Mouse (Mus musculus) common myeloid progenitor, adult 5-6 weeks (primary cell): ENCODE measurements at regions not wholly inside any gene's neighbourhood (a gene's known extent, or its start where the extent isn't known, plus 50 kb on each side); places are given as distances from the start of the nearest gene placed in this dataset.
A peak's percentile ranks its signal among the peaks of the same experiment; 100 is the strongest.

Source experiments
- ATAC-seq: replicated peaks from 2 replicates; pipeline ENCODE4 v1.8.0; 2016; ENCODE audit warnings: low read depth, mild to moderate bottlenecking, moderate TSS enrichment, inconsistent platforms; ENCODE audit not compliant: poor library complexity, severe bottlenecking

DNA sequence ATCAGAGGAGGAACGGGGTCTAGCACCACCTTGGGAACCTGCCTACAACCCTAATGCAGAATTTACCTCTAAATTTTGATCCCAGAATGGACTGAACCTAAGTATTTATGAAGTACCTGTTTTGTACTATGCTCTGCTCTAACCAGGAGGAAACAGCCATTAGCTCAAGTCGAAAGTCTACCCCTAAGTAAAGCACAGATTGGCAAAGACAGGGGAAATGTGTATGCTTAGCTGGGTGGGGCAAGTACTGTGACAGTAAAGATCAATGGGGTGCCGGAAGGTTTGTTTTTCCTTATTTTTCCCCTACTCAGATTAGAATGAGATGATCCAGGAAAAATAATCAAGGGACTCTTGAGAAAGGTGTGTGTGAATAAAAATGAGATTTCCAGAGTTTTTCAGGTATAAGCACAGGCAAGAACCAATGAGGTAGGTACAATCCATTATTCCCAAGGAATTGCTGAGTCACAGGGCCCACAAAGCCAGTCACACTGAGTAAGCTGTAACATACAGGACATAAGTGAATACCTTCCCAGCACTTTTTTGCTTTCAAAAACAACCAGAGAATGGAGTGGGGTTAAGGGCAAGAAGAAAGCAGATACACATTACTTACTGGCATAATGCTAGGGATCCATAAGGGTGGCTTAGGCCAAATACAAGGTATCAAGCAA is 510.6 kb upstream of the Plxna2 start:
- no peak for ATAC-seq

DNA sequence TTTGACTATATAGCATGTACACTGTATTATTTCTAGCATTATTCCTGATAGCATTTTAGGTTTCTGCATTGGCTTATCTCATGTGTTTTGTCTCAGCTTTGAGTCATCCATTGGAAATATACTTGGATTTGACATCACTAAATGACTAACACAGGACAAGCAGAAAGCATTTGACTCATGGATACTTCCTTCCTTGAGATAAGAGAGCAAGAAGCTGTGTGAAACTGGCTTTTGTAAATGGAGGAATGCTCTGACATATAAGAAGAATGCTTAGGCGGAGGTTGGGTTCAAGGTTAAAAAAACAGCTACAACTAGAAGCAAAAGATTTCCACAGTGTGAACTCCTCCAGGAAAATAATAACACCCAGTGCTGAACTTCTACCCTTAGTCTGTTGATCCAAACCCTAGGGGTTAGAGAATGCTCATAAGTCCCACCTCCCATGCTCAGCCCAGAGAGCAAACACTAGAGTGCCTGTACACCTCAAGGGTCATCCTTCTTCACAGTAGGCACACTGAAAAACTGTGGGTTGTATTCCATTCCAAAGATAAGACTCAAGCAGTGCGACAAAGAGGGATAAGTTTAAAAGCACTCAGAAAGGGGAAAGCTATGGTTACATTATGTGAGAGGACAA is 528.0 kb upstream of the Plxna2 start:
- ATAC-seq = no peak

DNA sequence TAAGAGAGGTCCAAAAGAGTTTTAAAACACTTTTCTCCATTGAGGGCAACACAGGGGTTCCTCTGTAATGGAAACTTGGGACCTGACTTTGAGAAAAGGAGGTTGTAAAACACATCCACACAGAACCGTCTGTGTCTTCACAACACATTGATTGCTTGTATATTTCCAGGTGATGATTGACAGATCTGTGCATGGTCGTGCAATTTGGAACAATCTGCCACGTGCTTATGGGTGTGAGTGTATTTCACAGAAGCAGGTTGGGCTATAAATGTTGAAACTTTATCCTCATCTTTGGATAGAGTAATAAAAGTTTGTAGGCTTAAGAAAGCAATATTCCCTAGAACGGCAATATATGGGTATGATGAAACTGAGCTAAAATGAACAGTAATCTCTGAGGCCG is 559.5 kb upstream of the Plxna2 start:
- no peak for ATAC-seq

DNA sequence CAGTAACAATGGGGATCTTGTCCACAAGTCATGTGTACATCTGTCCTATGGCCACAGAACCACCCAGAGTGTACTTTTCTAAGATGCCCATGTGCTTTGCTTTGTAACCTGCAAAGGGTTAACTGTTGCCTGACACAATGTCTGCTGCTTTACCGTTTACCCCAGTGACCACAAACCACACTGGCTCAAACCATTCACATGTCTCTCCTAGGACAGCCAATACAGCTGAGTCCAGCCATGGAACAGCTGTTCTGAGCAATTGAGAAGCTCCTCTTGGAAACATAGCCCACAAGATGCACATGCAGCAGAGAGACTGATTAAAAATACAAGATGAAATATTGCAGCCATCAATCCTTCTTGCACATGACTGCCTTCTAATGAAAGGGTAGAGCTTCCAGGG is 561.5 kb upstream of the Plxna2 start:
- ATAC-seq = peak; percentile 96

DNA sequence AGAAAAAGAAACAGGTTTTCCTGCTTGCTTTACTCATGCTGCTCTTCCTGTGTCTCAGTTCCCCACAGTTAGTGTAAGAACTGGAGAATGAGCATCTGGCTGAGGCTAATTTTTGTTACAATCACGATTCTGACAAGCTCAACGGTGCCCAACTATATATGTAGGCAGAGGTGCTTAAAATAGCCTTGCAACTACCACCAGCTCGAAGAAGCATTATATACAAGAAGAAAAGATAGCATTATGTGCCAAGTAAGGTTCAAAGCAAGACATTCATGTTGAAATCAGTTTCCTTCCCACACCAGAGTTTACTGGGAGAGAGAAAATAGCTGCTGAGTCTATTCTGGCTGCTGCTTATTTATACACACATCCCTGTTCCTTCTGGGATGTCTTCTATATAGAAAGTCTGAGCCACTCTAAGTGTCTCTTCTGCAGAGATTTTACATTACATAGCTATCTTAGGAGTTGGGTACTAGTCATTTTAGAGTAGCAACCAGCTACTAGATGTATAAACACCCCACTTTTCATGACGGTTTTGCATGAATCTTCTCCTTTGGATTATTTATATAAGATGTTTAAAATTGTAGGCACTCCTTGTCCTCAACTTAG is 568.2 kb upstream of the Plxna2 start:
- no peak for ATAC-seq

DNA sequence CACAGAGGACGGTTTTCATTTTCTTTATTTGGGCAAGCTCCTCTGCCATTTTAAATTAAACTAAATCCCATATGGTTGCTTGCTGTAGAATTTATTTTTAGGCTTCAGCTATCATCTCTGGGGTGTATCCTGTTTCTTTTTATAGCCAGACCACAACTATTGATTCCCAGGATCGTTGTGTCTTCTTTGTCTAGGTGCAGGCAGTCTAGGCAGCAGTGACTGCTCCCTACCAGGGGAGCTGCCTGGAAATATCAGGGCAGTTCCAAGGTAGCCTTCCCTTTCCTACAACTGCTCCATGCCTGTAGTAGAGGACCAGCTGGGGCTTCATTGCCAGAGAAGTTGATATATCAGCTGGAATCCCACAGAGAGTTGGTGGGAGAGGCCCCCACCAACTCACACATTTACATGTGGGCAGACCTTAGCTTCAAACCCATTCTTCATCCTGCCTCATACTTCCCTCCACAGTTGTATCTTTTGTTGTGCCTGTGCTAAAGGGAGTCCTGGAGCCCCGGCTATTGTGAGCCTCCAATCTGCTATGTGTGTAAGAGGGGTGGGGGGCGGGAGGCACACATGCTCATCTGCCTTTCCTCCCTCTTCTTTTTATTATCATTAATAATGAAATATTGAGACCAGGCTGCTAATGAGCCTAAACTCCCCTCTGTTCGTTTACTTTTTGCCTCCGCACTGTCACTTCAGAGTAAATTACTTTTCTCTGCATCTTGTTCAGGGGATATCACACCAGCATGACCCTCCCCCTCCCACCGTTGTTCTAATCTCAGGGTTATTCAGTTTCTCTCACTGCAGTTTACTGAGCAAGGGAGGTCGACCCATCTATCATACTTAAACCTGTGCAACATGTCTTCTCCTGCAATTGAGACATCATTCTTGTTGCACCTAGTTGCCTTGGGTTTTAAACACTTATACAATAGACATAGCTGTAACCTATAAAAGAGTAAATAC is 576.3 kb upstream of the Plxna2 start:
- no peak for ATAC-seq

DNA sequence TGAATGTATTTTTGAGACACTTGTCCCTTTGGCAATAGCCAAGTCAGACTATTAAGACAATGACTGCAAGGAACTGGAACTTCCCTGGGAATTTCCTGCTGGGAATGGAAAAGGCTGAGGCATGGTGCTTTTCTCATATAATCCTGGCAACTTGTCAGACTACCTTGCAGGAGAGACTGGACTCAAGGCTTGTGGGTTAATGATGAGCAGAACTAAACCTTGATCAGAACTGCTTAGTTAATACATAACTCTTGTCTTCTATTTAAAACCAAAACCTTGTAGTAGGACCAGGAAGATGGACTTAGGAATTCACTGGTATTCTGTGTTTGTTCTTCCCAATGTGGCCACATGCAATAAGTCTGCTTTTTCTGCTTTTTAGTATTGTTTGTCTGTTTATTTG is 579.3 kb upstream of the Plxna2 start:
- no peak for ATAC-seq

DNA sequence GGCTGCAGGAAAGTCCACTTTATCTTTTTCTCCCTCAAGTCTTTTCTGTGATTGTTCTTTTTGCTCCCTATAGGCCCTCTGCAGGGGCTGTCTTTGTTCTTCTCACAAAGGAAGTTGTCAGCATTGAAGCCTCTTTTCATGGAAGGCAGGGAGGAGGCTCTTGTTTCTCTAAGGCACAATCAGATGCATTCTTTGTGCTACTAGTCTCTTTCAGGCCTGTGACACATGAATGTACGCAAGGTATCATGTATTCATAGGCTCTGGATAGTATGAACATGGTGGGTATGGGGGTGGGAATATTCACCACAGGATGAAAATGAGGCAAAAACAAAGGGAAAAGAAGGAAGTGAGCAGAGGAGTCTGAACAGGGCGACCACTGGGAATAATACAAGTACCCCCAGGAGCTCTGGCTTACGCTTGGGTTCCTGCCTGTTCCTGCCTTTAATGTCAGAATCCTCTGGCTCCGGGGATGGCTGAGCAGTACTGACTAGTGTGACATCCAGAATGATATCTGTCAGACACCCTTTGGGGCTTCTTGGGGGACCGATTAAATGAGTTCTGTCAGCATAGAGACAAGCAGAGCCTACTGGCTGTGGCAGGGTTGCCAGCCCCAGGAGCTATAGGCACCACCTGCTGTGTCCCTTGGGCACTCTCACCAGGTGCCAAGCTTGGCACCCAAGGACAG is 583.7 kb upstream of the Plxna2 start:
- no peak for ATAC-seq

DNA sequence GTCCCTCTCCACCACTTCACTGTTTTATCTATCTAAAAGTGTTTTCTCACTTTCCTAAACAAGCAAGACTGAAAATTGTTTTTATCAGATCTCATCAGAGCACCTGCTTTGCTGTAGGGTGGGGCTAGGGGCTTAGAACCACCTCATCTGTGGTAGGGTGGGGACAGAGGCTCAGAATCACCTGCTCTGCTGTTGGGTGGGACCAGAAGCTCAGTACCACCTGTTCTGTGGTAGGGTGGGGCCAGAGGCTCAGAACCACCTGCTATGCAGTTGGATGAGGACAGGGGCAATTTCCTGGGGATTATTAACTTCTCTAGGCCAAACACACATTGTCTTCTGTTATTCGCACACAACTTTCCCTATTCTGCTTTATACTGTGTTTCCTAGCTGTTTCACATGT is 585.4 kb upstream of the Plxna2 start:
- no peak for ATAC-seq

DNA sequence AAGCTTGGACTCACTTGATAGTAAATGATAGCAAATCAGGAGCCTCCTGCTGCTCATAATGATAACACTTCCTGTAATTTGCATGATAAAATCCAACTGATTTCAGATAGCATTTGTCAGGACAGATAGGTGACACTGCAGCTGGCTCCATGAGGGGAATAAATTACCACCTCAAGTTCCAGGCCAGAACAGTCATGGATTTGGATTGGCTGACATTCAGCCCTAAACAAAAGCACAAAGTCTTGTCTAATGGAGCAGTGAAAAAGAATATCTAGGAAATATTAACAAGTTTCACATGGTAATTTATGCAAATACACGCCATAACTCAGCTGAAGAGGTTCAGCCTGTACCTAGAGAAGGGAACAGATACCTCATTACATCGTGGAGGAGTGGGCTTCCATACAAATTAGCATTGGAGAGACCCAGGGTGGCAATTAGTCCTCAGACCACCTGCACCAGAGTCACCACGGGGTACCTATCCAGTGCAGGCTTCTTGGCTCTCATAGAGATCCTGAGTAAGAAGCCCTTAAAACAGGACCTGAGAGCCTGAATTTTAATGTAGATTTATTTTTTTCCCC is 587.3 kb upstream of the Plxna2 start:
- ATAC-seq = no peak

DNA sequence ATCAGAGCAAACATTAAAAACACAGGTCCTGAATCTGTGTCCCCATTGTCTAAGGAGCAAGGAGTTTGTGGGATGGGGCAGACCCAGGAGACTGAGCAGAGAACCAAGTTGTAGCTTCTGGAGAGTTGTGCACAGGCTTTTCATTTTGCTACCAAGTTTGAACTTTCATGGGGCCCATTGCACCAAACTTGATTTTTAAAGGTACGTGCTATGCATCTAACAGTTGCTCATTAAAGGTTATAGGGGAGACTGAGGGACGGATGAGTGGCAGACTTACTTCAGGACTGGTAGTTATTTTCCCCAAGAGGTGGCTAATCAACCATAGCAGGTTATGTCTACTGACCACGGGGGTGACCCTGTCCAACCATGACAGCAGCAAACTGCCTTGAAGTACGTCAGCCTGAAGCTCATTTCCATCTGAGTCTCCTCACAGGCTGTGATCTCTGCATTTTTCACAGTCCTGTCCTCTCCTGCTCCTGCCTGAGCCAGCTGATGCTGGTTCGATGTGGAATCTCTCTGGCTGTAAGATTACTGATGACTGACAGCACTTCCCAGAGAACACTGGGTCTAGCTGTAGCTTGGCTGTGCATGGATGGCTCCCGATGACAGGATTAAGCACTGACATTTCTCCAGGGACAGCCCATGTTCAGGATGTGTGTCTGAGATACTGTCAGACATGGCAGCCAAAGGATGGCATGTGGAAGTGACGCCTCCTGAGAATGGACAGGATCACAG is 590.9 kb upstream of the Plxna2 start:
- ATAC-seq = no peak

DNA sequence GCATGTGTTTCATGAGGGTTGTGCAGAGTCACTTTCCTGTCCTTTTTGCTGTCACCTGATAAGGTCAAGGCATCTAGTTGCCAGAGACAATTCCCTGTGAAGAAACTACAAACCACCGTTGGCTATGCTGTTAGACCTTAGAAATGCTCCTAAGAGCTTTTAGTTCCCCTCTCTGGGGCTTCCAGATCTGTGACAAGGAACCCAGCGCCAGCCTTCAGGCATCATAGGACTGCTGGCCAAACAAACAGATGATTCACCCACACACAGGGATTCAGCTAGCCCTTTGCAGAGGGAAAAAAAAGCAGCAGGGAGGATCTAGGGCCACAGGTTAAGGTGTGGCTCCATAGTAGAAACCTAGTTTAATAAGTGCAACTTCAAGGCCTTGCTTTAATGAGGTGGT is 591.8 kb upstream of the Plxna2 start:
- no peak for ATAC-seq

DNA sequence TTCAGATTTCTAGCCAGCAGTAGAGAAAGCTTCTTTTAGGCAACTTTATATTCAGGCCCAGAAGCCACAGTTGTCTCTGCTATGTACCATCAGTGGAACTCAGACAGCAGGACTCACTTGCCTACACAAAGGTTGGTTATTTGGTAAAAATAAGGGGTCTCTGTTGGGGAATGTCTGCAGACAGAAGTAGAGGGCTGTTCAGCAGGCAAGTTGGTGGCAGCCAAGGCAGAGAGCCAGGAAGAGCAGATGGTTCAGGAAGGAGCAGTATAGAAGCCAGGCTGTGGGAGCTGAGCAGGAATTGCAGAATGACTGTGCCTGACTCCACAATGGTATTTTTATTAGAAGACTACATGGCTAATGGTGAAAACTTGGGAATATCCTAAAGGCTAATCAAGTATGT is 598.7 kb upstream of the Plxna2 start:
- ATAC-seq = no peak

DNA sequence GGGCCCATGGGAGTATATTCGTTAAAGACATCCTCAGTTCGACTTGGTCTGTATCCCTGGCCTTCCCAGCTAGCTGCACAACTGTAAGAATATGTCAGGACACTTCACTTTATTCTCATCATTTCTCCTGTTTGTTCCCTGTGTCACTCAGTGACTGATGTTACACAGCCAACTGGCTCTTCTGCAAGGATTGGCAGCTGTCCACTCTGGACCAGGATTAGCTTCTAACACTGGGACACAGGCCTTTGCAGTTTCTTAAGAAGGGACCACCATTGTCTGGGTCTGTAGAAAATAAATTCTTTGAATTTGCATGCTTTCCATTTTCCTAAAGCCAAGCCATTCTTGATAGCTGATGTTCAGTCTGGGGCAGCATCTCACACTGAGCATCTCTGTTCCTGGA is 622.1 kb upstream of the Camk1g start:
- ATAC-seq = no peak

DNA sequence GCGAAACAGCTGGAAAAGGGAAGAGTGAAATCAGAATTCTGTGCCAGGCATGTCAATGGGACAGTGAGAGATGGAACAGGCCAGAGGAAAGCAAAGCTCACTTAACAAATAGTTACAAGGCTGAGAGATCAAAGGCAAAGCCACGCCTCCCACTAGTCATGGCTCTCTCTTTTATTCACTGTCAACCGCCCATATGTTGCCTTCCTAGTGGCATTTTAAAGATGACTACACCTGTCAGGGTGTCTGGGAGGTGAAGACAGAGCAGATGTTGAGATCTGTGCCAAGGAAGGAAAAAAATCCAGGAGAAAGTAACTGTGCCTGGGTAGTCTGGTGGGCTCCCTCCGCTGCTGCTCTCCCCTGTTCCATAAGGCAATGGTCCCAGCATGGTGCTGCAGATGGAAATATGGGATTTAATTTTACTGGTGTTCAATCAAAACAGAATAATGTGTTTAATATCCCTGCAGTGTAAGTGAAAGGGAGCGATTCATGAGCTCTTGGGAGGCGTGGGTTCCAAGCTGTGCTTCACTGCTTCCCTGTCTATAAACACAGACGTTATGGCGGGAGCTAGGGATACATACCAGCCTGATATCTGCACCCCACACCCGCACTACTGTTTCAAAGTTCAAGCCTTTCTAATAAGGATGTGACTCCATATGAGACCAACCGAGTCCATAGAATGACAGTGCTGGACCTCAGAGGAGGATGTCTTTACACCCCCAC is 620.0 kb upstream of the Camk1g start:
- ATAC-seq = no peak

DNA sequence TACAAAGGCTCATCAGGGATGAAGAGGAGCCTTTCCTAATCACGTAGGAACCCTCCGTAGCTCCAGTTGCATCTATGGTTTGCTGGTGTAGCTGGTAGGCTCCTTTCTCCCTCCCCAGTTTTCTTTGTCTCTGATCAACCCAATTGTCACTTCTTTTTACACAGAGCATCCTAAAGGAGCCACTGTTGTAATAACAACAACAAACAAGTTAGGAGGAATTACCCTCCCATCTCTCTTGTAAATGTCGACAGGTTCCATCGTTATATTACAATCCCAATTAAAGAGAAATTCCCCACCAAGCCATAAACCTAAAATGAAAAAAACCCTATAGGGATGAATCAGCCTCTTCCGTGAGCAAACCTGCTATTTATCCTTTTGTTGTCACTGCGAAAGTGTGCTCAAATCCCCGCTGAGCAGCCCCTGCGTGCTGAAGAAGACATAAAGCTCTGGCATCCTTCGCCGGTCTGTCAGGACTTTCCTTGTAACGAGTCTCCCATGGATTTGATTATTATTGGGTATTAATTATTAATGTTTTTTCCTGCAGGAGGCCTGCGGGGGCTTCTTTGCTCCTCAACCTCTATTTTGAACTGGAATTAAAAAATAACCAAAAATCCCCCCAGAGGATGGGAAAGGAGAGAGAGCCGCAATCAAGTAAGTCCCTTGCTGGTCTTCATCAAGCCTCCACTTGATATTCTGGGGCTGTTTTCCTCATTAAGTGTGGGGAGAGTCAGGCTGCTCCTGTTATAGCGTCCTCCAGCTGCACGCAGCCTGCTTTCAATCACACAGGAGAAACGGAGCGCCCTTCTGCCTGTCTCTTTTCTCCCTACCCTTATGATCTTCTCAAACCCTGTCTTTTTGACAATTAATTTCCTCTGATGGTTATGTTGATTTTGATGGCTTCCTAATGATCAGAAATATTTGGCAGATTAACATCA is 619.1 kb upstream of the Camk1g start:
- no peak for ATAC-seq

DNA sequence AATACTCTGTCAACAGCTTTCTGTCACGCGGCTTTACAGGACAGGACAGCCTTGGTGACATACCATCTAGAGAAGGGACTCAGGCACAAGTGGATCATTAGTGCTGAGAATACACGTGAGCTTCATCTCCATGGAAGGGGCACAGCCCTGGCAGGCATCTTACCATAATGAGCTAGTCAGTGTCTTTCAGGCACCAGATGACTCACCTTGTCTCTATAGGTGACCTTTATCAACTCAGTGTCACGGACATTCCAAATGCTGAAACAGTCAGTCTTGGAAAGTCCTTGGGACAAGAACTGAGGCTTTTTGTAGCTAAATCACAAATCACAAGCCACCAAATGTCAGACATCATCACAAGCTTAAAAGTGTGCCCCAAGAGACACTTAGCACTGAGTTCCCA is 610.5 kb upstream of the Camk1g start:
- no peak for ATAC-seq

DNA sequence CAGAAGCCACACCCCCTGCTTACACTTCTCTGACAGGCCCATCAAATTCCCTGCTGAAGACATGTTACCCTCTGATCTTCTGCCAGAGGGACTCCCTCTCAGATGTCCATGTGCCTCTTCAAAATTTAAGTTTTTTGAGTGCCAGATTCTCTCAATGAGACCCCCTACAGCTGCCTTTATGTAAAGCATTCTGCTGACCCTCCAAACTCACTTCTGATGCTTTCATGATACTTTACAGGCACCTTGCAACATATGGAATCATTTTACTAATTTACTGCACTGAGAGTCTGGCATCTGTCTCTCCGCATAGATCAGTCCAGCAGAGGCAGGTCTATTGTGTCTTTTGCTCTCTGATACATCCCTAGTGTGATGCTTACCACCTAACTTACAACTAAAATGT is 601.4 kb upstream of the Camk1g start:
- no peak for ATAC-seq
